ENCODE assay signal across 9 mouse cellular contexts in genomic region chr5:136840036-136840435, GRCm38 (mm10). TPM values are rescaled to one million over a fixed set of nuclear protein-coding genes. Genes with fewer than 3 reads are reported as not detected.
DNase-seq lines count a peak whose midpoint lies in the region; TF ChIP-seq lines count a peak whose summit lies in the region.
"Had no signal": no experiment of that assay in that cellular context is flagged by ENCODE, and none has a peak within 500 bp of the region (broad histone marks: within the 10 kb centered on the region; RNA-seq: fewer than 3 reads in every experiment).

No protein-coding gene starts in this region.

- WGBS in heart, adult 2 months, result 12% methylated on average over 8 of the region's 8 CpGs
- 10% methylated on average over 8 of the region's 8 CpGs for WGBS in olfactory bulb, adult 2 months

- TF ChIP-seq POLR2A in heart, adult 2 months (IDR thresholded peaks at IDR 0.05; ENCODE audit: insufficient read depth, low read depth, low read length), result no peak
- no peak for TF ChIP-seq POLR2A in olfactory bulb, adult 2 months (IDR thresholded peaks at IDR 0.05; ENCODE audit: insufficient read depth, low read depth, low read length)

- TF ChIP-seq EP300 in heart, adult 2 months (IDR thresholded peaks at IDR 0.05; ENCODE audit: insufficient read depth, low read depth, low read length), result no peak

- peaks cover 2% of the 10 kb centered on the region; the same call in 1 of the 2 replicates for H3K27me3 ChIP-seq in heart, adult 2 months (ENCODE audit: control insufficient read depth, insufficient read depth, low read length)
- H3K27me3 ChIP-seq: liver, embryonic 15.5 days had no signal

- TF ChIP-seq CTCF in heart, adult 2 months (IDR thresholded peaks at IDR 0.05), result peak; percentile 72
- TF ChIP-seq CTCF in olfactory bulb, adult 2 months (IDR thresholded peaks at IDR 0.05; ENCODE audit: insufficient read depth, low read depth, low read length), result peak; percentile 75

- H3K79me2 ChIP-seq in heart, adult 2 months (replicated peaks; ENCODE audit: control insufficient read depth, insufficient read depth, low read length), result no peaks in the 10 kb centered on the region

- peak; percentile 23 to 69 for DNase-seq in heart, adult 2 months
- DNase-seq in heart, postnatal 25 days (ENCODE audit: low spot score), result no peak
- peak; percentile 87 for DNase-seq in CD4-positive, CD25-positive, alpha-beta regulatory T cell, adult 2 months (ENCODE audit: low read depth, low spot score)
- DNase-seq in adrenal gland, postnatal 4 days (ENCODE audit: low spot score in 2 of 2), result peak; percentile 38 to 47
- peak; percentile 89 for DNase-seq in gastrocnemius, postnatal 10 days
- DNase-seq in layer of hippocampus, adult 9-10 months (ENCODE audit: low spot score), result peak; percentile 3
- DNase-seq in thymus, postnatal 10 days (ENCODE audit: low spot score in 2 of 2), result peak; percentile 30 to 85

- H3K36me3 ChIP-seq in heart, adult 2 months (ENCODE audit: control insufficient read depth, insufficient read depth, low read length), result no peaks in the 10 kb centered on the region
- H3K36me3 ChIP-seq: liver, embryonic 15.5 days had no signal

- no peak overlapping the region for H3K9ac ChIP-seq in heart, adult 2 months (ENCODE audit: low read depth, low read length)
- H3K9ac ChIP-seq: liver, embryonic 15.5 days had no signal

- H3K27ac ChIP-seq in heart, adult 2 months, result no peak overlapping the region
- no peak overlapping the region for H3K27ac ChIP-seq in olfactory bulb, adult 2 months (ENCODE audit: insufficient read depth, low read depth, low read length)
- H3K27ac ChIP-seq: liver, embryonic 15.5 days had no signal

- H3K4me1 ChIP-seq in heart, adult 2 months (ENCODE audit: control insufficient read depth, insufficient read depth, low read length), result no peaks in the 10 kb centered on the region
- H3K4me1 ChIP-seq in olfactory bulb, adult 2 months (ENCODE audit: control insufficient read depth, insufficient read depth, low read length), result 0 out of 2 replicates have a peak, but pooled peaks cover 2% of the 10 kb centered on the region
- H3K4me1 ChIP-seq: liver, embryonic 15.5 days had no signal

- intact Hi-C loops in heart, adult 2 months (cut with DNase I), result loop anchor here (1.0 kb wide), 1 partner anchor 41 kb away; no protein-coding TSS in a partner anchor
- intact Hi-C loops in heart, postnatal 25 days (cut with DNase I), result loop anchor here (2.0 kb wide), 1 partner anchor 41 kb away; no protein-coding TSS in a partner anchor

- no peak overlapping the region for H3K4me3 ChIP-seq in heart, adult 2 months
- H3K4me3 ChIP-seq in olfactory bulb, adult 2 months (ENCODE audit: insufficient read depth, low read depth, low read length), result no peak overlapping the region
- H3K4me3 ChIP-seq: liver, embryonic 15.5 days had no signal

RNA-seq across cellular contexts. Expression of gene Col26a1, which starts 43.0 kb away (rescaled TPM):
- total RNA-seq in heart, adult 2 months (2021), result under 1 TPM; 0.26 to 0.32 TPM
- polyA plus RNA-seq in heart, adult 2 months (2012; rRNA removed), result 0.61 and 1.3 TPM in 2 replicates
- 1 to 10 TPM; 2.7 to 2.8 TPM for total RNA-seq in heart, postnatal 25 days (2021)
- total RNA-seq in adrenal gland, postnatal 4 days (2021), result 10 to 100 TPM; 17.5 to 22.3 TPM
- 10 to 100 TPM; 24.4 to 28.0 TPM for total RNA-seq in gastrocnemius, postnatal 10 days (2021)
- not detected in 2 replicates for polyA plus RNA-seq in olfactory bulb, adult 2 months (2012; ENCODE audit: insufficient read depth, insufficient read length, low replicate concordance, missing spikeins)

Comparison
In these comparisons a context has a peak if more than half of its experiments do, and no peak if none do; other contexts are left out.
1. RNA of gene Col26a1, which starts 43.0 kb away (total RNA-seq): 24.4 to 28.0 TPM in gastrocnemius, postnatal 10 days and 17.5 to 22.3 TPM in adrenal gland, postnatal 4 days; 2.7 to 2.8 TPM in heart, postnatal 25 days and 0.26 to 0.32 TPM in heart, adult 2 months; every median in the first group is over 4 times any median in the second.